7 mouse cellular contexts compared by ENCODE assay signal in the genomic region with DNA sequence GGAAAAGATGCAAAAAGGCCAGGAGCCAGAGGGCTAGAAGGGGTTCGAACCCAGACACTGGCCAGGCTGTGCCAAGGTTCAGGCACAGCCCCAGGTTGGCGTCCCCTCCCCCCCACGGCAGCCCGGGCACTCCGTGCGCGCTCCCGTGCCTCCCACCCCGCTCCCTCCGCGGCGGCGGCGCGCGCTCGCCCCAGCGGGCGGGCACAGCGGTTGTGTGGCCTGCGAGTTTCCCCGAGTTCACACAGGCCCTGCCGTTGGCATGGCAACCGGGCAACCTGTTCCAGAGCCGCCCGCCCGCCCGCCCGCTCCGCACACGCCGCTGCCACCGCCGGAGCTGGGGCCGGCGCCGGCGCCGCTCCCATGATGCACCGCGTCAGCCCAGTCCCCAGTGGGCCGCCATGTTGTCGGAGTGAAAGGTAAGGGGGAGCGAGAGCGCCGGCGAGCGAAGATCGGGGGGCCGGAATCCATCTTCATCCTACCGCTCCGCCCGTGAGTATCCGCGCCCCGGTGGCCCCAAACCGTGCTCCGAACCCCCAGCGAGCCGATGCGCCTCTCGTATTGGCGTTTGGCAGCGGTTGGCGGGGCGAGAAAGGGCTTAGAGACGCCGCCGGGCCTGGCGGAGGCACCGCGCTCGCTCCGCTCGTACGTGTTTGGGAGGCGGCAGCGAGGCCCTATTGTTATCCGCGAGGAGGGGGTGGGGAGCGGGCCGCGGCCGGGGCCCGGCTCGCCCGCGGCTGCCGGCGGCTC. TPM values are rescaled to one million over a fixed set of nuclear protein-coding genes. Genes with fewer than 3 reads are reported as not detected.
A peak's percentile ranks its signal among the peaks of the same experiment; 100 is the strongest.
DNase-seq lines count a peak whose midpoint lies in the region; ATAC-seq and TF ChIP-seq lines count a peak whose summit lies in the region.

A gene (plus strand): TSS at position 343 of the 747 bp plus-strand sequence.

- WGBS in embryonic facial prominence, embryonic 12.5 days, result under 1% methylated on average over 83 of the region's 90 CpGs
- WGBS in kidney, adult 2 months, result under 1% methylated on average over 88 of the region's 90 CpGs
- under 1% methylated on average over 86 of the region's 90 CpGs for WGBS in limb, embryonic 12.5 days
- WGBS in midbrain, embryonic 15.5 days, result under 1% methylated on average over 75 of the region's 90 CpGs
- WGBS in spleen, adult 2 months, result under 1% methylated on average over 69 of the region's 90 CpGs

- H3K4me1 ChIP-seq in embryonic facial prominence, embryonic 12.5 days, result peaks cover 21% of the 10 kb centered on the region
- H3K4me1 ChIP-seq in kidney, adult 2 months (ENCODE audit: control insufficient read depth, insufficient read depth, low read length), result peaks cover 15% of the 10 kb centered on the region
- H3K4me1 ChIP-seq in limb, embryonic 12.5 days (replicated peaks), result peaks cover 23% of the 10 kb centered on the region
- peaks cover 35% of the 10 kb centered on the region for H3K4me1 ChIP-seq in midbrain, embryonic 15.5 days
- 0 out of 2 replicates have a peak, but pooled peaks cover 2% of the 10 kb centered on the region for H3K4me1 ChIP-seq in spleen, adult 2 months (ENCODE audit: control insufficient read depth, insufficient read depth, insufficient read length)

- no peak for TF ChIP-seq CTCF in kidney, adult 2 months (conservative IDR thresholded peaks at IDR 0.05; ENCODE audit: insufficient read depth, insufficient read length, low read depth, low read length)
- TF ChIP-seq CTCF in spleen, adult 2 months (IDR thresholded peaks at IDR 0.05; ENCODE audit: extremely low read depth, insufficient read depth, insufficient read length, insufficient replicate concordance), result no peak

- H3K27me3 ChIP-seq in embryonic facial prominence, embryonic 12.5 days, result no peaks in the 10 kb centered on the region
- no peaks in the 10 kb centered on the region for H3K27me3 ChIP-seq in kidney, adult 2 months (replicated peaks; ENCODE audit: control insufficient read depth, insufficient read depth, low read length)
- H3K27me3 ChIP-seq in limb, embryonic 12.5 days, result no peaks in the 10 kb centered on the region
- H3K27me3 ChIP-seq in midbrain, embryonic 15.5 days (replicated peaks), result no peaks in the 10 kb centered on the region
- no peaks in the 10 kb centered on the region for H3K27me3 ChIP-seq in spleen, adult 2 months (ENCODE audit: control insufficient read depth, insufficient read depth, low read length)

- H3K9ac ChIP-seq in embryonic facial prominence, embryonic 12.5 days, result peak within 1 kb of the TSS; percentile 95
- peak within 1 kb of the TSS; percentile 98 for H3K9ac ChIP-seq in limb, embryonic 12.5 days (replicated peaks)
- peak within 1 kb of the TSS; percentile 89 for H3K9ac ChIP-seq in midbrain, embryonic 15.5 days

- H3K4me2 ChIP-seq in embryonic facial prominence, embryonic 12.5 days (replicated peaks), result peak within 1 kb of the TSS; percentile 69
- H3K4me2 ChIP-seq in limb, embryonic 12.5 days, result peak within 1 kb of the TSS; percentile 63
- peak within 1 kb of the TSS; percentile 72 for H3K4me2 ChIP-seq in midbrain, embryonic 15.5 days

- no peaks in the 10 kb centered on the region for H3K9me3 ChIP-seq in embryonic facial prominence, embryonic 12.5 days
- no peaks in the 10 kb centered on the region for H3K9me3 ChIP-seq in limb, embryonic 12.5 days
- no peaks in the 10 kb centered on the region for H3K9me3 ChIP-seq in midbrain, embryonic 15.5 days

- ATAC-seq in embryonic facial prominence, embryonic 12.5 days (ENCODE audit: insufficient number of reproducible peaks, insufficient read depth, low FRiP score, low TSS enrichment), result peak; percentile 91
- ATAC-seq in limb, embryonic 12.5 days (ENCODE audit: insufficient number of reproducible peaks, insufficient read depth, low FRiP score, low TSS enrichment, low read depth), result peak; percentile 92
- ATAC-seq in midbrain, embryonic 15.5 days (replicated peaks), result peak; percentile 95

- peak; percentile 92 for DNase-seq in adrenal gland, postnatal 25 days
- peak; percentile 86 to 91 for DNase-seq in heart, adult 18-20 months
- DNase-seq in kidney, adult 2 months, result peak; percentile 95
- DNase-seq in spleen, adult 2 months (ENCODE audit: low read depth in 1 of 2, low spot score in 2 of 2), result peak; percentile 87 to 90

- H3K36me3 ChIP-seq in embryonic facial prominence, embryonic 12.5 days, result no peaks in the 10 kb centered on the region
- H3K36me3 ChIP-seq in kidney, adult 2 months (ENCODE audit: control insufficient read depth, insufficient read depth, low read length), result no peaks in the 10 kb centered on the region
- no peaks in the 10 kb centered on the region; the same call in 1 of the 2 replicates for H3K36me3 ChIP-seq in limb, embryonic 12.5 days
- H3K36me3 ChIP-seq in midbrain, embryonic 15.5 days (replicated peaks), result no peaks in the 10 kb centered on the region
- H3K36me3 ChIP-seq in spleen, adult 2 months (ENCODE audit: control insufficient read depth, insufficient read depth, low read length), result no peaks in the 10 kb centered on the region

- H3K4me3 ChIP-seq in embryonic facial prominence, embryonic 12.5 days, result peak within 1 kb of the TSS; percentile 93
- H3K4me3 ChIP-seq in kidney, adult 2 months (ENCODE audit: insufficient read depth, low read depth, low read length), result peak within 1 kb of the TSS; percentile 91
- peak within 1 kb of the TSS; percentile 65 for H3K4me3 ChIP-seq in limb, embryonic 12.5 days (replicated peaks)
- peak within 1 kb of the TSS; percentile 79 for H3K4me3 ChIP-seq in midbrain, embryonic 15.5 days
- H3K4me3 ChIP-seq in spleen, adult 2 months (ENCODE audit: extremely low read depth, insufficient read depth, insufficient read length), result peak within 1 kb of the TSS; percentile 83

- H3K27ac ChIP-seq in embryonic facial prominence, embryonic 12.5 days, result peak within 1 kb of the TSS; percentile 97
- peak within 1 kb of the TSS; percentile 71 for H3K27ac ChIP-seq in kidney, adult 2 months (ENCODE audit: insufficient read depth, low read depth, low read length)
- H3K27ac ChIP-seq in limb, embryonic 12.5 days, result peak within 1 kb of the TSS; percentile 97
- H3K27ac ChIP-seq in midbrain, embryonic 15.5 days, result peak within 1 kb of the TSS; percentile 97
- H3K27ac ChIP-seq in spleen, adult 2 months (ENCODE audit: insufficient read depth, low read length), result peak within 1 kb of the TSS; percentile 89

- TF ChIP-seq POLR2A in kidney, adult 2 months (IDR thresholded peaks at IDR 0.05; ENCODE audit: low read depth, low read length), result peak; percentile 42
- peak; percentile 61; the same call in 1 of the 2 replicates for TF ChIP-seq POLR2A in spleen, adult 2 months (IDR thresholded peaks at IDR 0.05; ENCODE audit: low read depth, low read length)

RNA-seq across cellular contexts. Expression of the gene that starts here (rescaled TPM):
- 84.4 and 96.9 TPM in 2 replicates for total RNA-seq in adrenal gland, postnatal 25 days (2021)
- 116 and 118 TPM in 2 replicates for polyA plus RNA-seq in embryonic facial prominence, embryonic 12.5 days (2016; fragmentation: Nextera tagmentation; extraction: Ambion mirVana)
- 10 to 100 TPM; 50.2 to 63.1 TPM for total RNA-seq in heart, adult 18-20 months (2021)
- 45.9 and 52.4 TPM in 2 replicates for polyA plus RNA-seq in kidney, adult 2 months (2012; rRNA removed)
- polyA plus RNA-seq in limb, embryonic 12.5 days (2016; fragmentation: Nextera tagmentation; extraction: Ambion mirVana), result 123 and 124 TPM in 2 replicates
- polyA plus RNA-seq in midbrain, embryonic 15.5 days (2015; fragmentation: Nextera tagmentation; extraction: Ambion mirVana), result 109 and 111 TPM in 2 replicates
- 34.9 and 43.1 TPM in 2 replicates for polyA plus RNA-seq in spleen, adult 2 months (2012; rRNA removed)

Comparison
In these comparisons a context has a peak if more than half of its experiments do, and no peak if none do; other contexts are left out.
1. Peak in every context shown above with its lines: DNase-seq, ATAC-seq, H3K4me3 ChIP-seq and H3K27ac ChIP-seq.